Mouse (Mus musculus) heart, adult 2 months (tissue): ENCODE results near the gene Gm16223.

ENCODE experiments used
- CTCF ChIP-seq: fragments of 200-600 bp; IDR thresholded peaks from 2 replicates; pipeline ENCODE4 v1.8.1; 2022; ENCODE audit warnings: antibody characterized with exemption, mild to moderate bottlenecking, moderate library complexity
- EP300 ChIP-seq: fragments of 200-500 bp; IDR thresholded peaks from 2 replicates; pipeline ENCODE4 v1.6.1; 2011; ENCODE audit warnings: low read depth, low read length, control low read depth; ENCODE audit not compliant: insufficient read depth
- POLR2A ChIP-seq: fragments of 200-500 bp; IDR thresholded peaks from 2 replicates; pipeline ENCODE4 v1.6.1; 2011; ENCODE audit warnings: mild to moderate bottlenecking, low read depth, low read length, control low read depth; ENCODE audit not compliant: insufficient read depth

DNA sequence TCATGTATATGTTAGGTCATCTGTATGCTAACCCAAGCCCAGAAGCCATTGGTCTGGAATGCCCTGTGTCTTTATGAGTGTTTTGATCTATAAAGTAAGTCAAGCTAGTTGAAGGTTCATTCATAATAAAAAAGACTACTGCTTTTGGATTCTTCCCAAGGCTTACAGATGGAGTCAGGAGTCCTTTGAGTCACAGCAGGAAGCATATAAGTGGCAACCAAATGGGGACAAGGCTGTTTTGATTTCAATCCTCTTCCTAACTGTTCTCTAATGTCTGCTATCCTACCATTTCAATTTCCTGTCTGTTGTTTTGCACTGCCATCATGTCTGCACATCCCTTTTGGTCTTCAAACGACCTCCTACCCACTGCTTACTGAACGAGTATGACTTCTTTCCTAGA lies 2.7 kb upstream of the Gm16223 start:
- TF ChIP-seq EP300 (no peak), POLR2A (no peak), CTCF (no peak)
